Mouse (Mus musculus) cerebellum, adult 2 months (tissue): Measurements from ENCODE around the gene Pqlc3. TPM values are rescaled to one million over a fixed set of nuclear protein-coding genes. Genes with fewer than 3 reads are reported as not detected.

Experiments
- DNase-seq, 2 experiments: peaks; one replicate each; pipeline ENCODE4 v3.0.0; 2021
- H3K27ac ChIP-seq: fragments of 200-500 bp; 2 replicates; pipeline ENCODE4 v1.5.1; 2012; ENCODE audit warnings: low read length, control low read depth, inconsistent platforms; ENCODE audit not compliant: insufficient read depth
- H3K27me3 ChIP-seq: fragments of 200-500 bp; 2 replicates; pipeline ENCODE4 v1.6.1; 2012; ENCODE audit warnings: inconsistent platforms, mild to moderate bottlenecking, low read length, moderate library complexity; ENCODE audit not compliant: control insufficient read depth, insufficient read depth
- H3K4me1 ChIP-seq: fragments of 200-500 bp; 2 replicates; pipeline ENCODE4 v1.6.1; 2011; ENCODE audit warnings: low read length; ENCODE audit not compliant: control insufficient read depth, insufficient read depth
- H3K4me3 ChIP-seq: fragments of 200-500 bp; replicated peaks from 2 replicates; pipeline ENCODE3; 2011; ENCODE audit warnings: mild to moderate bottlenecking, low read depth, low read length, control low read depth; ENCODE audit not compliant: insufficient read depth
- CTCF ChIP-seq: fragments of 200-500 bp; IDR thresholded peaks from 2 replicates; pipeline ENCODE4 v1.5.1; 2011; ENCODE audit warnings: low read depth, mild to moderate bottlenecking, control low read depth, low read length, moderate library complexity, borderline replicate concordance; ENCODE audit not compliant: insufficient read depth
- POLR2A ChIP-seq: fragments of 200-500 bp; IDR thresholded peaks from 2 replicates; pipeline ENCODE4 v1.6.1; 2011; ENCODE audit warnings: low read length, control low read depth, borderline replicate concordance; ENCODE audit not compliant: insufficient read depth
- WGBS: fragments of 180-500 bp; shearing (Covaris S2); methylation state at CpG from one replicate; pipeline ENCODE4 v1.1.7; 2018; 5-methylcytosine and 5-hydroxymethylcytosine counted together
- polyA plus RNA-seq: library from polyadenylated mRNA; depleted of rRNA; stranded (reverse); fragments of >200 nt; gene quantifications from 2 replicates; pipeline ENCODE4 v1.2.3, GENCODE M21; 2012; rRNA removed

Gene Pqlc3
- polyA plus RNA-seq, 1 experiment, result 0.62 TPM

GRCm38 (mm10) chr12:16966811-16967210 is 33.4 kb downstream of the Pqlc3 start:
- H3K27me3 ChIP-seq, result no peaks in the 10 kb centered on the region
- DNase-seq, result no peak
- H3K27ac ChIP-seq, result no peak overlapping the region
- 97% methylated on average over 2 of the region's 2 CpGs for WGBS
- H3K4me1 ChIP-seq, result no peaks in the 10 kb centered on the region
- TF ChIP-seq POLR2A (no peak), CTCF (no peak)
- no peak overlapping the region for H3K4me3 ChIP-seq

- Histone ChIP-seq H3K27me3 (no peaks in the 10 kb centered on the region), H3K4me3 (no peak overlapping the region), H3K27ac (no peak overlapping the region), H3K4me1 (no peaks in the 10 kb centered on the region)
- 76% methylated on average over 2 of the region's 2 CpGs for WGBS
- TF ChIP-seq CTCF (no peak), POLR2A (no peak)
- DNase-seq, result no peak
Measured at GRCm38 (mm10) chr12:16963354-16963753, 36.9 kb downstream of the Pqlc3 start.

- Histone ChIP-seq H3K27ac (no peak overlapping the region), H3K4me3 (no peak overlapping the region), H3K27me3 (no peaks in the 10 kb centered on the region), H3K4me1 (no peaks in the 10 kb centered on the region)
- 65% methylated on average over 1 of the region's 1 CpGs for WGBS
- no peak for DNase-seq
- TF ChIP-seq CTCF (peak; percentile 14; the same call in 1 of the 2 replicates), POLR2A (no peak)
Measured at GRCm38 (mm10) chr12:16958851-16959250, 41.4 kb downstream of the Pqlc3 start.

- 86% methylated on average over 6 of the region's 6 CpGs for WGBS
- H3K27ac ChIP-seq, result no peak overlapping the region
- no peak for TF ChIP-seq POLR2A
- no peak for TF ChIP-seq CTCF
- no peaks in the 10 kb centered on the region for H3K27me3 ChIP-seq
- DNase-seq, result no peak
- no peaks in the 10 kb centered on the region for H3K4me1 ChIP-seq
- no peak overlapping the region for H3K4me3 ChIP-seq
Measured at GRCm38 (mm10) chr12:16948239-16948638, 52.0 kb downstream of the Pqlc3 start.

- 92% methylated on average over 3 of the region's 3 CpGs for whole genome bisulfite sequencing
- Histone ChIP-seq H3K27me3 (no peaks in the 10 kb centered on the region), H3K4me3 (no peak overlapping the region), H3K4me1 (no peaks in the 10 kb centered on the region), H3K27ac (no peak overlapping the region)
- no peak for DNase-seq
- TF ChIP-seq CTCF (no peak), POLR2A (no peak)
Measured at GRCm38 (mm10) chr12:16941976-16942375, 58.2 kb downstream of the Pqlc3 start.

Other genes with a start within 250 kb of the Pqlc3 start
- 1.1 and 1.4 TPM in 2 replicates for gene Greb1, start 199.5 kb downstream of the Pqlc3 start, polyA plus RNA-seq
- 54.6 and 62.2 TPM in 2 replicates for gene E2f6, start 189.4 kb downstream of the Pqlc3 start, polyA plus RNA-seq
- 37.5 and 39.1 TPM in 2 replicates for gene Rock2, start 105.5 kb downstream of the Pqlc3 start, polyA plus RNA-seq
- gene 2410004P03Rik, start 11.3 kb upstream of the Pqlc3 start, polyA plus RNA-seq, result 0.90 and 1.1 TPM in 2 replicates
- 1.7 and 1.8 TPM in 2 replicates for gene Kcnf1, start 176.5 kb upstream of the Pqlc3 start, polyA plus RNA-seq